Mouse (Mus musculus): Measurements from ENCODE around the gene Neo1.

The Neo1 gene

GRCm38 (mm10) chr9:58859080-58859635 lies 177.1 kb downstream of the Neo1 start:
- no peak for DNase-seq (ENCODE audit: low spot score)

- DNase-seq (ENCODE audit: low spot score): no peak
Observed at GRCm38 (mm10) chr9:58854931-58855330, 181.3 kb downstream of the Neo1 start.

GRCm38 (mm10) chr9:58849576-58850315 lies 186.5 kb downstream of the Neo1 start:
- no peak for DNase-seq (ENCODE audit: low spot score)

- DNase-seq (ENCODE audit: low spot score): no peak
Observed at GRCm38 (mm10) chr9:58847676-58848075, 188.6 kb downstream of the Neo1 start.

- DNase-seq (ENCODE audit: low spot score): no peak
Observed at GRCm38 (mm10) chr9:58847008-58847407, 189.2 kb downstream of the Neo1 start.

GRCm38 (mm10) chr9:58844597-58844996 lies 191.6 kb downstream of the Neo1 start:
- no peak for DNase-seq (ENCODE audit: low spot score)

GRCm38 (mm10) chr9:58841655-58842054 lies 194.6 kb downstream of the Neo1 start:
- DNase-seq (ENCODE audit: low spot score): peak; percentile 60

GRCm38 (mm10) chr9:58838504-58838903 lies 197.7 kb downstream of the Neo1 start:
- no peak for DNase-seq (ENCODE audit: low spot score)

- DNase-seq (ENCODE audit: low spot score): no peak
Observed at GRCm38 (mm10) chr9:58837174-58837573, 199.1 kb downstream of the Neo1 start.

GRCm38 (mm10) chr9:58832939-58833338 lies 203.3 kb downstream of the Neo1 start:
- no peak for DNase-seq (ENCODE audit: low spot score)

- DNase-seq (ENCODE audit: low spot score): no peak
Observed at GRCm38 (mm10) chr9:58829627-58830026, 206.6 kb downstream of the Neo1 start.
